Mouse (Mus musculus) testis, postnatal 14 days (tissue): ENCODE data around the gene Acsm3.

ENCODE experiments used
- DNase-seq: peaks from one replicate; pipeline ENCODE4 v3.0.0; 2021; ENCODE audit warnings: low spot score

The Acsm3 gene

DNA sequence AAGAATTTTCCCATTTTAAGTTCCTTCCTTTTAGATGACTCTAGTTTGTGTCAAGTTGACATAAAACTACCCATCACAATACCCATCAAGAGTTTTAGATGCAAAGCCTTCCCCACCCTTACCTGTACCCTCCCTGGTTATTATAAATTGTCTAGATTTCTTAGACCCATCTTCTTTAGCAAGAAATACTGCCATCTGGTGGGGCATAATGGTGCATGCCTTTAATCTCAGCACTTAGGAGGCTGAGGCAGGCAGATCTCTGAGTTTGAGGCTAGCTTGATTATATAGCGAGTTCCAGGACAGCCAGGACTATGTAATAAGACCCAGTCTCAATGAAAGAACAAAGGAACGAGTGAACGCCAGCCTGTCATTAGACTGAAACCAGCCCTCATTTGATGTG is 39.8 kb downstream of the Acsm3 start:
- DNase-seq: no peak

DNA sequence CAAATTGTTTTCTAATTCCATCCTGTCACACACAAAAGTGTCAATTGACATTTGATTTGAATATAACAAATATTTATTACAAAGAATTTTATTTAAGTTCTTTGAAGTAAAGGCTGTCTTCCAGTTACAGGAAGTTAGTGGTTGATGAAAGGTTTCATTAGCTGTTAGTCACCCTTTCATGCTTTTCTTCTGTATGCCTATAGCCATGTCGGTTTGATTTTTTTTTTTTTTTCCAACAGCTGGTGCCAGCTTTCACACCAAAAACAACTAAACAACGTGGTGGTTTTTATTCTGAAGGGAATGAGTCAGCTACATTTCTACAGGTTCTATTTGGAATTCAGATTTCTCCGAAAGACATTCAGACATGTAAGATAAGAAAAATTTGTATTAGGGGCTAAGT is 40.3 kb downstream of the Acsm3 start:
- DNase-seq: no peak

GRCm38 (mm10) chr7:119807396-119807795 is 46.7 kb downstream of the Acsm3 start:
- DNase-seq: no peak

GRCm38 (mm10) chr7:119808723-119809122 is 48.0 kb downstream of the Acsm3 start:
- no peak for DNase-seq

DNA sequence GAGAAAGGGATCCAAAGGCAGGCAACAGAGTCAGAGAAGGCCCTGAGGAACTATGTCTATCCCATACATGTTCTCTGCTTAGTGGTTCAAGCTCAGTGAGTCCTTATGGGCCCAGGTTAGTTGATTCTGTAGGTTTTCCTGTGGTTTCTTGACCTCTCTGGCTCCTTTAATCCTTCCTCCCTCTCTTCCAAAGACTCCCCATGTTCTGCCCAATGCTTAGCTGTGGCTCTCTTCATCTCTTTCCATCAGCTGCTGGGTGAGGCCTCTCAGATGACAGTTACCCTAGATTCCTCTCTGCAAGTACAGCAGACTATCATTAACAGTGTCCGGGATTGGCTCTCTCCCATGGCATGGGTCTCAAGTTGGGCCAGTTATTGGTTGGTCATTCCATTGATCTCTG is 74.6 kb downstream of the Acsm3 start:
- no peak for DNase-seq

DNA sequence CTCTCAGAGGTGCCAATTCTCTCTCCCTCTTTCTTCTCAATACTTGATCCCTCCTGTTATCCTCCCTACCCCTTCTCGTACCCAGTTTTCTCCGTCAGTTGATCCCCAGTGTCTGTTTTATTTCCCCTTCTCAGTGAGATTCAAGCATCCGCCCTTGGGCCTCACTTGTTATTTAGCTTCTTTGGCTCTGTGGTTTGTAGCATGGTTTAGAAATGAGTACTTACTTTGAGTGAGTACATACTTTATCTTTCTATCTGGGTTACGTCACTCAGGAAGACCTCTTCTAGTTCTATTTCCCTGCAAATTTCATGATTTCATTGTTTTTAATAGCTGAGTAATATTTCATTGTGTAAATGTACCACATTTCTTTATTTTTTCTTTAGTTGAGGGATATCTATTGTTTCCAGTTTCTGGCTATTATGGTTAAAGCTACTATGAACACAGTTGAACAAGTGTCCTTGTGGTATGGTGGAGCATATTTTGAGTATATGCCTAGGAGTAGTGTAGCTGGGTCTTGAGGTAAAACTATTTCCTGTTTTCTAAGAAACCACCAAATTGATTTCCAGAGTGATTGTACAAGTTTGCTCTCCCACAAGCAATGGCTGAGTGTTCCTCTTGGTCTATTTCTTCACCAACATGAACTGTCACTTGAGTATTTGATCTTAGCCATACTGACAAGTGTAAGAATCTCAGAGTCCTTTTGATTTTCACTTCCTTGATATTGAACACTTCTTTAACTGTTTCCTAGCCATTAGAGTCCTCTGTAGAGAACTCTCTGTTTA is 75.5 kb downstream of the Acsm3 start:
- no peak for DNase-seq
